Mouse (Mus musculus) olfactory bulb, adult 2 months (tissue): Measurements from ENCODE around the gene Tenm3. TPM values are rescaled to one million over a fixed set of nuclear protein-coding genes. Genes with fewer than 3 reads are reported as not detected.

Experiments
- H3K27ac ChIP-seq: fragments of 200-500 bp; 2 replicates; pipeline ENCODE4 v1.5.1; 2012; ENCODE audit warnings: low read depth, low read length; ENCODE audit not compliant: insufficient read depth
- H3K4me1 ChIP-seq: fragments of 200-500 bp; 2 replicates; pipeline ENCODE4 v1.6.1; 2012; ENCODE audit warnings: low read length; ENCODE audit not compliant: control insufficient read depth, insufficient read depth
- H3K4me3 ChIP-seq: fragments of 200-500 bp; 2 replicates; pipeline ENCODE4 v1.5.1; 2012; ENCODE audit warnings: mild to moderate bottlenecking, low read depth, low read length, moderate library complexity; ENCODE audit not compliant: insufficient read depth
- CTCF ChIP-seq: fragments of 200-500 bp; IDR thresholded peaks from 2 replicates; pipeline ENCODE4 v1.5.1; 2012; ENCODE audit warnings: low read depth, mild to moderate bottlenecking, low read length, moderate library complexity; ENCODE audit not compliant: insufficient read depth
- POLR2A ChIP-seq: fragments of 200-500 bp; IDR thresholded peaks from 2 replicates; pipeline ENCODE4 v1.6.1; 2012; ENCODE audit warnings: mild to moderate bottlenecking, low read depth, low read length, moderate library complexity; ENCODE audit not compliant: insufficient read depth
- WGBS: fragments of 180-500 bp; shearing (Covaris S2); methylation state at CpG from one replicate; pipeline ENCODE4 v1.1.7; 2018; 5-methylcytosine and 5-hydroxymethylcytosine counted together
- polyA plus RNA-seq: library from polyadenylated mRNA; stranded (reverse); fragments of >200 nt; gene quantifications from 2 replicates; pipeline ENCODE4 v1.2.4, GENCODE M21; 2012; ENCODE audit warnings: low replicate concordance; ENCODE audit not compliant: missing spikeins, insufficient read depth, insufficient read length

Gene Tenm3
- polyA plus RNA-seq, 1 experiment: 52.2 TPM

- H3K27ac ChIP-seq: no peak overlapping the region
- peaks cover 2% of the 10 kb centered on the region; the same call in 1 of the 2 replicates for H3K4me1 ChIP-seq
- no peak for TF ChIP-seq POLR2A
- no peak for TF ChIP-seq CTCF
- WGBS: 85% methylated on average over 10 of the region's 10 CpGs
- H3K4me3 ChIP-seq: no peak overlapping the region
These were observed 239.4 kb downstream of the Tenm3 start for GRCm38 (mm10) chr8:48604190-48604897.

- H3K4me1 ChIP-seq: peaks cover 2% of the 10 kb centered on the region; the same call in 1 of the 2 replicates
- WGBS: 93% methylated on average over 15 of the region's 15 CpGs
- no peak overlapping the region for H3K4me3 ChIP-seq
- H3K27ac ChIP-seq: no peak overlapping the region
- TF ChIP-seq POLR2A (no peak), CTCF (no peak)
These were observed 240.4 kb downstream of the Tenm3 start for GRCm38 (mm10) chr8:48603165-48603840.

GRCm38 (mm10) chr8:48601621-48602020 is 242.1 kb downstream of the Tenm3 start:
- Histone ChIP-seq H3K4me3 (no peak overlapping the region), H3K4me1 (peaks cover 2% of the 10 kb centered on the region; the same call in 1 of the 2 replicates), H3K27ac (no peak overlapping the region)
- TF ChIP-seq POLR2A (no peak), CTCF (no peak)
- 90% methylated on average over 4 of the region's 4 CpGs for WGBS

GRCm38 (mm10) chr8:48599028-48599427 is 244.7 kb downstream of the Tenm3 start:
- TF ChIP-seq CTCF: no peak
- no peak for TF ChIP-seq POLR2A
- no peak overlapping the region for H3K4me3 ChIP-seq
- H3K4me1 ChIP-seq: peaks cover 2% of the 10 kb centered on the region; the same call in 1 of the 2 replicates
- WGBS: 90% methylated on average over 4 of the region's 4 CpGs
- H3K27ac ChIP-seq: no peak overlapping the region

GRCm38 (mm10) chr8:48596332-48596731 is 247.4 kb downstream of the Tenm3 start:
- Histone ChIP-seq H3K27ac (no peak overlapping the region), H3K4me1 (no peaks in the 10 kb centered on the region), H3K4me3 (no peak overlapping the region)
- TF ChIP-seq POLR2A: no peak
- no peak for TF ChIP-seq CTCF
- 84% methylated on average over 14 of the region's 14 CpGs for whole genome bisulfite sequencing

GRCm38 (mm10) chr8:48591818-48592217 is 251.9 kb downstream of the Tenm3 start:
- Histone ChIP-seq H3K27ac (no peak overlapping the region), H3K4me3 (no peak overlapping the region), H3K4me1 (no peaks in the 10 kb centered on the region)
- TF ChIP-seq CTCF (no peak), POLR2A (no peak)
- WGBS: 46% methylated on average over 5 of the region's 5 CpGs

- H3K27ac ChIP-seq: no peak overlapping the region
- H3K4me3 ChIP-seq: no peak overlapping the region
- no peaks in the 10 kb centered on the region for H3K4me1 ChIP-seq
- WGBS: 71% methylated on average over 6 of the region's 6 CpGs
- TF ChIP-seq CTCF (no peak), POLR2A (no peak)
These were observed 264.0 kb downstream of the Tenm3 start for GRCm38 (mm10) chr8:48579732-48580131.

- 55% methylated on average over 8 of the region's 8 CpGs for WGBS
- Histone ChIP-seq H3K27ac (no peak overlapping the region), H3K4me1 (no peaks in the 10 kb centered on the region), H3K4me3 (no peak overlapping the region)
- TF ChIP-seq POLR2A: no peak
- TF ChIP-seq CTCF: no peak
These were observed 264.6 kb downstream of the Tenm3 start for GRCm38 (mm10) chr8:48579144-48579543.

- Histone ChIP-seq H3K4me3 (no peak overlapping the region), H3K4me1 (0 out of 2 replicates have a peak, but pooled peaks cover under 1% of the 10 kb centered on the region), H3K27ac (no peak overlapping the region)
- TF ChIP-seq CTCF: no peak
- 92% methylated on average over 1 of the region's 1 CpGs for WGBS
These were observed 270.8 kb downstream of the Tenm3 start for GRCm38 (mm10) chr8:48572941-48573340.
